22 mouse cellular contexts compared by ENCODE assay signal in the genomic region with DNA sequence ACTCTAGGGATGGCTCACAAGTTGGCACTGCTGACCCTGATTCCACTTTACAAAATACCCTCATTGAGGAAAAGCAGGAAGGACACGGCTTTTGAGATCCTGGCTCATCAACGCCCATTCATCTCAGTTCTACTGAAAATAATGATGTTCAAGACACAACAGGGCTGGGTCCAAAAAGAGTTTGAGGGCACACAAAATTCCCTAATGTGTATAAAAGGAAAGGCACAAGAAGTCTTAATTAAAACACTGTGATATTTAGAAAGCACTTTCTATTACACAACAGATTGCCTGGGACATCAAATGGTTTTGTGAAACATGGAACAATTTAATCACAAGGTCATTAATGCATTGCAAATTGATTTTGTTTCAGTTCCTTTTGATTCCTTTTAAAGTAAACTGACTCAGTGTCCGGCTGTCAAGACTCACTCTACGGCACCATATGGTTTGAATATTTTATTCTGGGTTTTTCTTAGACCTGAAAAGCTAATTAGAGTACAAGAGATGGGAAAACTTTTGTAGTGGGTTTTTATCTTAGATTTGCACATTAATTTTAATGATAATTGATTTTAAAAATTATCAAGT.
DNase-seq lines count a peak whose midpoint lies in the region; ATAC-seq and TF ChIP-seq lines count a peak whose summit lies in the region.
"Had no signal": no experiment of that assay in that cellular context is flagged by ENCODE, and none has a peak within 500 bp of the region (broad histone marks: within the 10 kb centered on the region; RNA-seq: fewer than 3 reads in every experiment).

No protein-coding gene starts in this region.

- no peak for TF ChIP-seq POLR2A in brain, embryonic 14.5 days (IDR thresholded peaks at IDR 0.05; ENCODE audit: borderline replicate concordance, extremely low read depth, insufficient read depth, insufficient read length, poor library complexity, severe bottlenecking)

- DNase-seq in forebrain, embryonic 10.5 days (ENCODE audit: extremely low spot score, low spot score) = no peak
- peak; percentile 51 for DNase-seq in heart, adult 11 months
- no peak for DNase-seq in heart, postnatal 25 days (ENCODE audit: low spot score)
- DNase-seq in brain, embryonic 14.5 days (ENCODE audit: low read depth) = peak; percentile 47
- DNase-seq: adrenal gland, adult 8-10 months; adrenal gland, postnatal 14 days; adrenal gland, postnatal 36 days; cerebellum, adult 11-12 months; cerebellum, adult 2 months; cerebellum, adult 9-10 months; cerebellum, postnatal 10 days; cerebellum, postnatal 25 days; gastrocnemius, adult 2 months; gastrocnemius, postnatal 10 days had no signal

- peak; percentile 57; the same call in 1 of the 2 replicates for ATAC-seq in forebrain, embryonic 13.5 days
- no peak for ATAC-seq in forebrain, embryonic 12.5 days (ENCODE audit: low FRiP score)
- peak; percentile 60 for ATAC-seq in forebrain, embryonic 15.5 days (replicated peaks)
- no peak for ATAC-seq in cerebellum, adult (ENCODE audit: insufficient number of reproducible peaks, low FRiP score, low TSS enrichment)
- ATAC-seq: activated CD4-positive, CD25-positive, alpha-beta regulatory T cell, adult 4 months; Patski had no signal

- H3K9ac ChIP-seq in forebrain, embryonic 13.5 days = no peak overlapping the region
- H3K9ac ChIP-seq in forebrain, embryonic 12.5 days = no peak overlapping the region
- no peak overlapping the region for H3K9ac ChIP-seq in forebrain, embryonic 15.5 days (replicated peaks)
- H3K9ac ChIP-seq: embryonic facial prominence, embryonic 12.5 days had no signal

- no peak for TF ChIP-seq CTCF in brain, embryonic 14.5 days (IDR thresholded peaks at IDR 0.05; ENCODE audit: borderline replicate concordance, extremely low read depth, insufficient read depth, insufficient read length)

- H3K36me3 ChIP-seq in forebrain, embryonic 13.5 days (ENCODE audit: poor library complexity, severe bottlenecking) = no peaks in the 10 kb centered on the region
- H3K36me3 ChIP-seq in forebrain, embryonic 12.5 days (replicated peaks) = no peaks in the 10 kb centered on the region
- no peaks in the 10 kb centered on the region for H3K36me3 ChIP-seq in forebrain, embryonic 15.5 days
- H3K36me3 ChIP-seq in forebrain, embryonic 10.5 days (replicated peaks) = no peaks in the 10 kb centered on the region
- H3K36me3 ChIP-seq: embryonic facial prominence, embryonic 12.5 days; G1E had no signal

- H3K9me3 ChIP-seq in forebrain, embryonic 13.5 days (replicated peaks) = no peaks in the 10 kb centered on the region
- H3K9me3 ChIP-seq in forebrain, embryonic 12.5 days = no peaks in the 10 kb centered on the region
- H3K9me3 ChIP-seq in forebrain, embryonic 15.5 days = no peaks in the 10 kb centered on the region
- no peaks in the 10 kb centered on the region for H3K9me3 ChIP-seq in forebrain, embryonic 10.5 days
- H3K9me3 ChIP-seq: embryonic facial prominence, embryonic 12.5 days had no signal

- 69% methylated on average over 4 of the region's 4 CpGs for WGBS in forebrain, embryonic 13.5 days
- WGBS in forebrain, embryonic 12.5 days = 76% methylated on average over 4 of the region's 4 CpGs
- WGBS in forebrain, embryonic 15.5 days = 49% methylated on average over 4 of the region's 4 CpGs
- WGBS in forebrain, embryonic 10.5 days = 76% methylated on average over 4 of the region's 4 CpGs

- no peak overlapping the region for H3K4me2 ChIP-seq in forebrain, embryonic 13.5 days
- H3K4me2 ChIP-seq in forebrain, embryonic 12.5 days = no peak overlapping the region
- H3K4me2 ChIP-seq in forebrain, embryonic 15.5 days (replicated peaks) = no peak overlapping the region
- H3K4me2 ChIP-seq: embryonic facial prominence, embryonic 12.5 days had no signal

- H3K27me3 ChIP-seq in forebrain, embryonic 13.5 days = no peaks in the 10 kb centered on the region
- H3K27me3 ChIP-seq in forebrain, embryonic 12.5 days = no peaks in the 10 kb centered on the region
- no peaks in the 10 kb centered on the region for H3K27me3 ChIP-seq in forebrain, embryonic 15.5 days
- H3K27me3 ChIP-seq in forebrain, embryonic 10.5 days (ENCODE audit: poor library complexity, severe bottlenecking) = no peaks in the 10 kb centered on the region
- H3K27me3 ChIP-seq: embryonic facial prominence, embryonic 12.5 days had no signal

- intact Hi-C loops in heart, postnatal 25 days (cut with DNase I) = no loop called here

- H3K27ac ChIP-seq in forebrain, embryonic 13.5 days = no peak overlapping the region
- no peak overlapping the region for H3K27ac ChIP-seq in forebrain, embryonic 12.5 days
- no peak overlapping the region for H3K27ac ChIP-seq in forebrain, embryonic 15.5 days (replicated peaks)
- H3K27ac ChIP-seq in forebrain, embryonic 10.5 days = no peak overlapping the region
- H3K27ac ChIP-seq: embryonic facial prominence, embryonic 12.5 days; gastrocnemius, adult 2 months had no signal

- no peaks in the 10 kb centered on the region for H3K4me1 ChIP-seq in forebrain, embryonic 13.5 days
- H3K4me1 ChIP-seq in forebrain, embryonic 12.5 days = no peaks in the 10 kb centered on the region
- no peaks in the 10 kb centered on the region for H3K4me1 ChIP-seq in forebrain, embryonic 15.5 days
- no peaks in the 10 kb centered on the region for H3K4me1 ChIP-seq in forebrain, embryonic 10.5 days
- H3K4me1 ChIP-seq: embryonic facial prominence, embryonic 12.5 days had no signal

- no peak overlapping the region for H3K4me3 ChIP-seq in forebrain, embryonic 13.5 days
- H3K4me3 ChIP-seq in forebrain, embryonic 12.5 days (replicated peaks) = no peak overlapping the region
- no peak overlapping the region for H3K4me3 ChIP-seq in forebrain, embryonic 15.5 days
- H3K4me3 ChIP-seq in forebrain, embryonic 10.5 days = no peak overlapping the region
- H3K4me3 ChIP-seq: embryonic facial prominence, embryonic 12.5 days; gastrocnemius, adult 2 months had no signal

Comparison
In these comparisons a context has a peak if more than half of its experiments do, and no peak if none do; other contexts are left out.
1. ATAC-seq: peak in forebrain, embryonic 13.5 days (single experiment) and forebrain, embryonic 15.5 days (single experiment); none in forebrain, embryonic 12.5 days (single experiment) and cerebellum, adult (single experiment).
2. DNase-seq: peak in heart, adult 11 months (single experiment) and brain, embryonic 14.5 days (single experiment); none in forebrain, embryonic 10.5 days (single experiment) and heart, postnatal 25 days (single experiment).